Comparison of ENCODE assay signal across 15 mouse cellular contexts in genomic region chr17:36982253-36983155, GRCm38 (mm10). TPM values are rescaled to one million over a fixed set of nuclear protein-coding genes. Genes with fewer than 3 reads are reported as not detected.
DNase-seq lines count a peak whose midpoint lies in the region; ATAC-seq and TF ChIP-seq lines count a peak whose summit lies in the region.
"Had no signal": no experiment of that assay in that cellular context is flagged by ENCODE, and none has a peak within 500 bp of the region (broad histone marks: within the 10 kb centered on the region; RNA-seq: fewer than 3 reads in every experiment).

No protein-coding gene starts in this region.

- no peak for DNase-seq in embryonic facial prominence, embryonic 10.5 days (ENCODE audit: low spot score)
- DNase-seq in stomach, postnatal 0 days (ENCODE audit: low spot score): no peak
- peak; percentile 62 for DNase-seq in induced T-regulatory cell, adult 2 months (ENCODE audit: low read depth)
- DNase-seq in mesoderm, embryonic 11.5 days (ENCODE audit: low read depth, low spot score): peak; percentile 46
- no peak for DNase-seq in cerebellum, adult 11 months
- no peak for DNase-seq in kidney, postnatal 36 days
- DNase-seq: cerebellum, adult 2 months; right cerebral cortex, postnatal 14 days had no signal

- H3K9me3 ChIP-seq in embryonic facial prominence, embryonic 13.5 days: no peaks in the 10 kb centered on the region
- no peaks in the 10 kb centered on the region for H3K9me3 ChIP-seq in embryonic facial prominence, embryonic 10.5 days
- no peaks in the 10 kb centered on the region for H3K9me3 ChIP-seq in stomach, embryonic 14.5 days (ENCODE audit: control insufficient read depth, low read depth, low read length)
- H3K9me3 ChIP-seq in stomach, postnatal 0 days (ENCODE audit: control insufficient read depth, low read length): no peaks in the 10 kb centered on the region
- H3K9me3 ChIP-seq: embryonic facial prominence, embryonic 15.5 days; neural tube, embryonic 15.5 days; stomach, embryonic 15.5 days had no signal

- WGBS in embryonic facial prominence, embryonic 13.5 days: 30% methylated on average over 5 of the region's 5 CpGs
- WGBS in embryonic facial prominence, embryonic 10.5 days: 27% methylated on average over 5 of the region's 5 CpGs
- 20% methylated on average over 5 of the region's 5 CpGs for WGBS in stomach, embryonic 14.5 days
- WGBS in stomach, postnatal 0 days: 38% methylated on average over 5 of the region's 5 CpGs

- no peak overlapping the region for H3K27ac ChIP-seq in embryonic facial prominence, embryonic 13.5 days
- H3K27ac ChIP-seq in embryonic facial prominence, embryonic 10.5 days (replicated peaks): no peak overlapping the region
- H3K27ac ChIP-seq in stomach, embryonic 14.5 days (ENCODE audit: low read length): no peak overlapping the region
- H3K27ac ChIP-seq in stomach, postnatal 0 days (replicated peaks): no peak overlapping the region
- H3K27ac ChIP-seq: embryonic facial prominence, embryonic 15.5 days; neural tube, embryonic 15.5 days; stomach, embryonic 15.5 days had no signal

- H3K36me3 ChIP-seq in embryonic facial prominence, embryonic 13.5 days: no peaks in the 10 kb centered on the region
- no peaks in the 10 kb centered on the region for H3K36me3 ChIP-seq in embryonic facial prominence, embryonic 10.5 days (replicated peaks)
- no peaks in the 10 kb centered on the region for H3K36me3 ChIP-seq in stomach, embryonic 14.5 days (ENCODE audit: control insufficient read depth, insufficient read depth, low read length)
- H3K36me3 ChIP-seq in stomach, postnatal 0 days (ENCODE audit: control insufficient read depth, insufficient read depth, low read length): no peaks in the 10 kb centered on the region
- H3K36me3 ChIP-seq: embryonic facial prominence, embryonic 15.5 days; neural tube, embryonic 15.5 days; stomach, embryonic 15.5 days had no signal

- H3K4me1 ChIP-seq in embryonic facial prominence, embryonic 13.5 days: peaks cover 15% of the 10 kb centered on the region
- peaks cover 20% of the 10 kb centered on the region for H3K4me1 ChIP-seq in embryonic facial prominence, embryonic 10.5 days
- peaks cover 8% of the 10 kb centered on the region; the same call in 1 of the 2 replicates for H3K4me1 ChIP-seq in stomach, embryonic 14.5 days (ENCODE audit: control insufficient read depth, insufficient read depth, low read length)
- peaks cover 2% of the 10 kb centered on the region; the same call in 1 of the 2 replicates for H3K4me1 ChIP-seq in stomach, postnatal 0 days (replicated peaks; ENCODE audit: control insufficient read depth, insufficient read depth)
- H3K4me1 ChIP-seq: embryonic facial prominence, embryonic 15.5 days; neural tube, embryonic 15.5 days had no signal

- TF ChIP-seq EP300 in stomach, postnatal 0 days (optimal IDR thresholded peaks at IDR 0.05): no peak

- 0 out of 2 replicates have a peak overlapping the region, but pooled peaks have one; percentile 50 for H3K4me2 ChIP-seq in embryonic facial prominence, embryonic 13.5 days
- 0 out of 2 replicates have a peak overlapping the region, but pooled peaks have one; percentile 34 for H3K4me2 ChIP-seq in stomach, embryonic 14.5 days (replicated peaks; ENCODE audit: low read depth, low read length)
- no peak overlapping the region for H3K4me2 ChIP-seq in stomach, postnatal 0 days (replicated peaks; ENCODE audit: low read depth)

- peaks cover 25% of the 10 kb centered on the region for H3K27me3 ChIP-seq in embryonic facial prominence, embryonic 13.5 days
- peaks cover 41% of the 10 kb centered on the region for H3K27me3 ChIP-seq in embryonic facial prominence, embryonic 10.5 days (replicated peaks; ENCODE audit: low read depth, poor library complexity, severe bottlenecking)
- H3K27me3 ChIP-seq in stomach, embryonic 14.5 days (ENCODE audit: control insufficient read depth, insufficient read depth, low read length): 0 out of 2 replicates have a peak, but pooled peaks cover 2% of the 10 kb centered on the region
- no peaks in the 10 kb centered on the region for H3K27me3 ChIP-seq in stomach, postnatal 0 days (ENCODE audit: control insufficient read depth, insufficient read depth, low read length)

- no peak overlapping the region for H3K4me3 ChIP-seq in embryonic facial prominence, embryonic 13.5 days
- no peak overlapping the region for H3K4me3 ChIP-seq in embryonic facial prominence, embryonic 10.5 days
- H3K4me3 ChIP-seq in stomach, embryonic 14.5 days (ENCODE audit: low read depth, low read length): no peak overlapping the region
- H3K4me3 ChIP-seq in stomach, postnatal 0 days (ENCODE audit: low read depth, low read length): no peak overlapping the region
- H3K4me3 ChIP-seq: neural tube, embryonic 15.5 days; stomach, embryonic 15.5 days had no signal

- no peak overlapping the region for H3K9ac ChIP-seq in embryonic facial prominence, embryonic 13.5 days
- no peak overlapping the region for H3K9ac ChIP-seq in stomach, embryonic 14.5 days (replicated peaks; ENCODE audit: low read depth, low read length)
- H3K9ac ChIP-seq in stomach, postnatal 0 days (ENCODE audit: low read length): no peak overlapping the region
- H3K9ac ChIP-seq: embryonic facial prominence, embryonic 15.5 days; neural tube, embryonic 15.5 days; stomach, embryonic 15.5 days had no signal

- TF ChIP-seq CTCF in stomach, postnatal 0 days (IDR thresholded peaks at IDR 0.05; ENCODE audit: low read depth): no peak

- ATAC-seq in embryonic facial prominence, embryonic 13.5 days (ENCODE audit: insufficient number of reproducible peaks, insufficient read depth, low FRiP score, low TSS enrichment, low read depth): no peak
- ATAC-seq in stomach, embryonic 14.5 days (ENCODE audit: insufficient number of reproducible peaks, insufficient read depth, low FRiP score, low read depth): no peak
- no peak for ATAC-seq in stomach, postnatal 0 days (ENCODE audit: low FRiP score, low TSS enrichment)
- ATAC-seq: hindbrain, embryonic 16.5 days had no signal

RNA-seq across cellular contexts. Expression of gene 2410137M14Rik, which starts 1.5 kb away (rescaled TPM):
- polyA plus RNA-seq in embryonic facial prominence, embryonic 13.5 days (2015; fragmentation: Nextera tagmentation; extraction: Ambion mirVana): not detected in 2 replicates
- not detected in 2 replicates for polyA plus RNA-seq in embryonic facial prominence, embryonic 10.5 days (2016; fragmentation: Nextera tagmentation; extraction: Ambion mirVana)
- not detected in 2 replicates for polyA plus RNA-seq in stomach, embryonic 14.5 days (2014; fragmentation: Nextera tagmentation; extraction: Ambion mirVana)
- not detected in 2 replicates for polyA plus RNA-seq in stomach, postnatal 0 days (2015; fragmentation: Nextera tagmentation; extraction: Ambion mirVana)
- polyA plus RNA-seq: embryonic facial prominence, embryonic 15.5 days; limb, embryonic 11.5 days; neural tube, embryonic 15.5 days; stomach, embryonic 15.5 days had no signal

RNA-seq across cellular contexts. Expression of gene H2-M5, which starts 6.8 kb away (rescaled TPM):
- polyA plus RNA-seq in embryonic facial prominence, embryonic 13.5 days (2015; fragmentation: Nextera tagmentation; extraction: Ambion mirVana): 1.4 TPM in 2 replicates
- polyA plus RNA-seq in embryonic facial prominence, embryonic 10.5 days (2016; fragmentation: Nextera tagmentation; extraction: Ambion mirVana): 0.52 and 0.87 TPM in 2 replicates
- 0.49 and 0.74 TPM in 2 replicates for polyA plus RNA-seq in stomach, embryonic 14.5 days (2014; fragmentation: Nextera tagmentation; extraction: Ambion mirVana)
- 0.05 and 0.08 TPM in 2 replicates for polyA plus RNA-seq in stomach, postnatal 0 days (2015; fragmentation: Nextera tagmentation; extraction: Ambion mirVana)

RNA-seq across cellular contexts. Expression of gene Zfp57, which starts 18.5 kb away (rescaled TPM):
- polyA plus RNA-seq in embryonic facial prominence, embryonic 13.5 days (2015; fragmentation: Nextera tagmentation; extraction: Ambion mirVana): 112 and 113 TPM in 2 replicates
- 97.0 and 106 TPM in 2 replicates for polyA plus RNA-seq in embryonic facial prominence, embryonic 10.5 days (2016; fragmentation: Nextera tagmentation; extraction: Ambion mirVana)
- polyA plus RNA-seq in stomach, embryonic 14.5 days (2014; fragmentation: Nextera tagmentation; extraction: Ambion mirVana): 77.8 and 82.1 TPM in 2 replicates
- polyA plus RNA-seq in stomach, postnatal 0 days (2015; fragmentation: Nextera tagmentation; extraction: Ambion mirVana): 9.9 and 10.0 TPM in 2 replicates

RNA-seq across cellular contexts. Expression of gene Znrd1as, which starts 24.1 kb away (rescaled TPM):
- polyA plus RNA-seq in embryonic facial prominence, embryonic 13.5 days (2015; fragmentation: Nextera tagmentation; extraction: Ambion mirVana): 4.9 and 6.4 TPM in 2 replicates
- 7.2 and 9.7 TPM in 2 replicates for polyA plus RNA-seq in embryonic facial prominence, embryonic 10.5 days (2016; fragmentation: Nextera tagmentation; extraction: Ambion mirVana)
- 6.8 and 8.1 TPM in 2 replicates for polyA plus RNA-seq in stomach, embryonic 14.5 days (2014; fragmentation: Nextera tagmentation; extraction: Ambion mirVana)
- 4.5 and 5.2 TPM in 2 replicates for polyA plus RNA-seq in stomach, postnatal 0 days (2015; fragmentation: Nextera tagmentation; extraction: Ambion mirVana)

RNA-seq across cellular contexts. Expression of gene Znrd1, which starts 24.1 kb away (rescaled TPM):
- polyA plus RNA-seq in embryonic facial prominence, embryonic 13.5 days (2015; fragmentation: Nextera tagmentation; extraction: Ambion mirVana): 106 and 115 TPM in 2 replicates
- polyA plus RNA-seq in embryonic facial prominence, embryonic 10.5 days (2016; fragmentation: Nextera tagmentation; extraction: Ambion mirVana): 95.1 and 100 TPM in 2 replicates
- 92.4 and 97.2 TPM in 2 replicates for polyA plus RNA-seq in stomach, embryonic 14.5 days (2014; fragmentation: Nextera tagmentation; extraction: Ambion mirVana)
- polyA plus RNA-seq in stomach, postnatal 0 days (2015; fragmentation: Nextera tagmentation; extraction: Ambion mirVana): 49.4 and 58.6 TPM in 2 replicates

Comparison
In these comparisons a context has a peak if more than half of its experiments do, and no peak if none do; other contexts are left out.
1. DNase-seq: peak in induced T-regulatory cell, adult 2 months (single experiment) and mesoderm, embryonic 11.5 days (single experiment); none in embryonic facial prominence, embryonic 10.5 days (single experiment), stomach, postnatal 0 days (single experiment), cerebellum, adult 11 months (single experiment) and kidney, postnatal 36 days (0 of 2).